Mouse (Mus musculus) E14TG2a.4 (cell line): ENCODE data around the gene Apoe.

Experiments used
- CTCF ChIP-seq: conservative IDR thresholded peaks from 2 replicates; pipeline ENCODE4 v1.5.1; 2014; ENCODE audit warnings: low read length
- POU5F1 ChIP-seq: IDR thresholded peaks from 2 replicates; pipeline ENCODE4 v1.6.1; 2014; ENCODE audit warnings: low read length, borderline replicate concordance

GRCm38 (mm10) chr7:19688611-19689010, 10.4 kb downstream of the Apoe start:
- no peak for TF ChIP-seq CTCF
- TF ChIP-seq POU5F1, result no peak
